Mouse (Mus musculus) fat pad, adult 2 months (tissue): ENCODE results near the gene App.

Experiments used
- DNase-seq: peaks from one replicate; pipeline ENCODE4 v3.0.0-alpha.2; 2011; ENCODE audit warnings: low read depth, low spot score; ENCODE audit errors: extremely low read depth

App gene

GRCm38 (mm10) chr16:85151681-85152080 lies 21.9 kb downstream of the App start:
- no peak for DNase-seq

GRCm38 (mm10) chr16:85150902-85151301 lies 22.7 kb downstream of the App start:
- DNase-seq: no peak

- no peak for DNase-seq
Measured at GRCm38 (mm10) chr16:85149509-85149871, 24.1 kb downstream of the App start.

- no peak for DNase-seq
Measured at GRCm38 (mm10) chr16:85148615-85149508, 24.7 kb downstream of the App start.

DNA sequence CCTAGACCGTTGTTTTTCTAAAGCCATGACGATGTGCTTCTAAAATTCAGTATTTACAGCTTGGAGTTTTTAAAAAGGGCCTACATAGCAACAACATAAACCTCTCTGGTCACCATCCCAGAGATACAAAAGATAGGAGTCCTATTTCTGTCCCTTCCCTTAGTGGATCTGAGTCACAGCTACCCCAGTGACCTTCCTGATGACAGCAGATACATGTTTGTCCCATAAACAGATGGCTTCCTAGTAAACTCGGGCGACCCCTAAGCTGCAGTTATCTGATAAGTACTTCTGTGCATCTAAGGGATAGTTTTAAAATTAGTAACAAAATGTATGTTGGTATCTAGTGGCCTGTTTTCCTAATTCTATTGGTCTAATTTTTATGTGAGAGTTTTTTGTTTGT lies 26.1 kb downstream of the App start:
- no peak for DNase-seq

DNA sequence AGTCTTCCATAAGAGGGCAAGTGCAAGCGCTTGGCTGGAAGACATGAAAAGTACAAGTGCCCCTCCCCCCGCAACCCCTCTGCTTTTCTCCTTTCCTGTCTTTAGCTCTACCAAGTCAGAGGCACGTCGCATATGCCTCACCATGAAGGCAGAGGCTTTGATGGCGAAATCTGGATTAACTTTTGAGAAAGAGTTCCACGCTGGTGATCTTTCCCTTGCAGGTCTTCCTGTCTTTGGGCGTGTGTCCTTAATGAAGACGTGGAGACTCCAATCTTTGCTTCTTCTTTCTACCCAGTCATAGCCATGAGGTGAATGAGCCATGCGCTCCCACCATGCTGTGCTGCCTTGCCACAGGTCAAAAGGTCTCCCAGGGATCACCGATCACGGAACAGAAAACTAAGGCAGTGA lies 27.8 kb downstream of the App start:
- DNase-seq: no peak

DNA sequence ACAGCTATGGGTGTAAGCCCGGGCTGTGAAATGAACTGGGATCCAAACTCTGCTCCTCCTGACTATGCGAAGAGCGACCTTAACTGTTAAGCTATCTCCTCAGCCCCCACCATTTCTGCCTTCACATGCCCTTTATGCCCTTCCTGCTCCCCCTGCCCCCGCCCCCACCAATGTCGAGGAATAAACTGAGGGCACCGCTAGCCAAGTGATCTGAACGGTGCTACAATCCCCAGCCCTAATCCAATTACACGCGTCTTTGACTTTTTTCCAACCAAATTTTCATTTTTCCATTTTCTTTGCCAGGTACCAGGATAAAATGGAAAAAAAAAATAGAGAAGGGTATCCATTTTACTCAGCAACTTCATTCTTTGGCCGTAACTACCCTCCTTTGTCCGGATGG lies 28.2 kb downstream of the App start:
- no peak for DNase-seq

GRCm38 (mm10) chr16:85144401-85144800 lies 29.2 kb downstream of the App start:
- no peak for DNase-seq

DNA sequence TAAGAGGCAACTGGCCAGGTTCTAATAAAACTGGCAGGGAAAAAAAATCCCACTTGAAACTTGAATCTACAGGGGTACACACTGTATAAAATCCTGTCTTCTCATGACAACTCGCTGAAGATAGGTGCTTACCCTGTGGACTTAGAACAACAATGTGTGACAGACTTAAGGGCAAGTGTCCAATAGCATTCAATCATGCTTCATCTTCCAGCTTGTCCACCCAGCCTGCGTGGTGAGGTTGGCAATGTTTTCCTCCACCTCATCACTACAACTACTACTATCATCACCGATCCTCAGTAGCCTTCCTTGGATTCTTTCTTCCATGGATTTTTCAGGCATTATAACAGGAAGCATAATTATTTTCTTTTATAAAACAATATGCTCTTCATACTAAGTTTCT lies 29.7 kb downstream of the App start:
- no peak for DNase-seq

DNA sequence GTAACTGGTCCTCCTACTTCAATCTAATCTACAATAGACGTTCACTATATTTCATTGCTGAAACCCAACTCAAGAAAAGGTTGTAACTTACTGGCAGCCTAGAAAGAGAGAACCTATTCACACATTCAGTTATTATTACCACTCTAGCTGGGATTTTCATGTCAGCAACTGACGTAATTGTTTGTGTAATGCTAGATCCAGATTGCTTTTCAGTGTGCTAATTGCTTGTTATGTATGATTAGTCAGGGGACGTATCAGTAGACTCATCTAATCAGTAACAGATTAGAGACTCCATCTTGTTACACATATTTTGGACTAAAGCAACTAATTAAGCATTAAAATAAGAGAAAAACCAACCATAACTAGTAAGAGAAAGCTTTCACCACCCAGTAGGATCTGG lies 30.4 kb downstream of the App start:
- DNase-seq: no peak

- DNase-seq: no peak
Measured at GRCm38 (mm10) chr16:85141404-85141803, 32.2 kb downstream of the App start.

GRCm38 (mm10) chr16:85139178-85139604 lies 34.4 kb downstream of the App start:
- no peak for DNase-seq

DNA sequence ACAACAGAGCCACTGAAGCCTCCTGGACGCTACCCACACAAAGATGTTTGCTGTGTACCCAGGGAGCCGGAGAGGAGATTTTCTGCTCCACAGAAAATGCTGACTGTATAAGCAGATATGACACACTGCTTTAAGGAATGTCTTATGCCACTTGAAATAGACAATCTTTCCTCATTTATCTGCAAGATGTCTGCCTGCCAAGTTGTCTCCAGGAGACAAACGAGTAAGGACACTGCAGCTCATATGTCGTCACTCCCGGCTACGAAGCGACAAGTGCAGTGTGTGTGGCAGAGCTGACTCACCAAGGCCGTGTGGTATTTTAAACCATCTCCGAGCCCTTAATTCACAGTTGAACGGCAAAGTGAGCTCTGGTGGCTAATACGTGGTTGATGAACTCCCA lies 36.2 kb downstream of the App start:
- no peak for DNase-seq

- no peak for DNase-seq
Measured at GRCm38 (mm10) chr16:85136046-85136445, 37.5 kb downstream of the App start.

GRCm38 (mm10) chr16:85133468-85133881 lies 40.1 kb downstream of the App start:
- no peak for DNase-seq

DNA sequence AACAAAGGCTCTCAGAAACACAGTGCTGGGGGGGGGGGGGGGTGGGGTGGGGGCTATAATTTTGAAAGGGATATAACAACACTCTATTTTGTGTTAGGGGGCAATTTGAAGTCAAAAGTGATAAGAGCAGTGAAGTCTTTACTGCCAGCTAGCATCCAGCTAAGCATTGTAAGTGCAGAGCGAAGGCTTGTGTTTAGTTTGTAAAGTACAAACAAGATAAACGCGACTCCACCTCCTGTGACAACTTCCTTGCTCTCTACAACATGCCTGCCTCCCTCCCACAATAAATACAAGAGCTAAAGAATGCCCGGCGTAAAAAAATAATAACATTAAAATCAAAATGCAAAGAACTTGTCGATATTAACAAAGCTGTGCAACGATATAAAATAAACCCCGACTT lies 40.5 kb downstream of the App start:
- DNase-seq: no peak

DNA sequence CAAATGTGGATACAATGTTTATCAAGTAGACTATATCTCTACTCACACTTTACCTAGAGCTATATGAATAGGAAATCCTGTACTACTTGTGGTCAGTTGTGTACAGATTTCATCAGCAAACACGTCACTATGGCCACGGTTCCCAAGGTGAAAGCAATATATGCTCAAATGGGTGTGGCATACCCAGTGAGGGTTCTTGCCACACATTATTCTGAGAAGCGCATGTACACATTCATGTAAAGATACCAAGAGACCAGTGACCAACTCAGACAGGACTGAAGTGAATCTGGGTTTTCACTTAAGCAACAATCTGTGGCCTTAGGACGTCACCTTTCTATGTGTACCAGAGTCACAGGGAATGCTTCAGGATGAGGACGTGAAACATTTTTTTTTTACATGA lies 41.4 kb downstream of the App start:
- DNase-seq: no peak

- no peak for DNase-seq
Measured at GRCm38 (mm10) chr16:85130861-85131556, 42.6 kb downstream of the App start.

GRCm38 (mm10) chr16:85128693-85129657 lies 44.6 kb downstream of the App start:
- no peak for DNase-seq

- DNase-seq: no peak
Measured at GRCm38 (mm10) chr16:85128347-85128664, 45.3 kb downstream of the App start.

GRCm38 (mm10) chr16:85127661-85128346 lies 45.8 kb downstream of the App start:
- DNase-seq: no peak
